Mouse (Mus musculus) embryo, embryonic 11 days (tissue): ENCODE data around the gene Acot1.
"Not testable (repeated sequence)": the region's sequence is repeated elsewhere in the genome, so short reads cannot be mapped to it uniquely, and the experiment has no call there.

Experiments
- DNase-seq: peaks from one replicate; pipeline ENCODE4 v3.0.0-alpha.2; 2015

The Acot1 gene

DNA sequence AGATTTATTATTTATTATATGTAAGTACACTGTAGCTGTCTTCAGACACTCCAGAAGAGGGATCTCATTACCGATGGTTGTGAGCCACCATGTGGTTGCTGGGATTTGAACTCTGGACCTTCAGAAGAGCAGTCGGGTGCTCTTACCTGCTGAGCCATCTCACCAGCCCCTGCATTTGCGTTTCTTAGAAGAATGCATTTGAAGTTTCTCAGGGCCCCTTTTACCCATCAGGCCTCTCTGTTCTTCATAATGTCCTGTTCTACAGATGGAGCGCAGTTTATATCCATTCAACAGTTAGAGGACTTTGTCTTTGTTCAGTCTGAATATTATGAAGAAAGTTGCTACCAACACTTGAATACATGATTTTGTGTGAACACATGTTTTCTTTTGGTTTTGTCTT lies 13.0 kb downstream of the Acot1 start:
- not testable (repeated sequence) for DNase-seq

DNA sequence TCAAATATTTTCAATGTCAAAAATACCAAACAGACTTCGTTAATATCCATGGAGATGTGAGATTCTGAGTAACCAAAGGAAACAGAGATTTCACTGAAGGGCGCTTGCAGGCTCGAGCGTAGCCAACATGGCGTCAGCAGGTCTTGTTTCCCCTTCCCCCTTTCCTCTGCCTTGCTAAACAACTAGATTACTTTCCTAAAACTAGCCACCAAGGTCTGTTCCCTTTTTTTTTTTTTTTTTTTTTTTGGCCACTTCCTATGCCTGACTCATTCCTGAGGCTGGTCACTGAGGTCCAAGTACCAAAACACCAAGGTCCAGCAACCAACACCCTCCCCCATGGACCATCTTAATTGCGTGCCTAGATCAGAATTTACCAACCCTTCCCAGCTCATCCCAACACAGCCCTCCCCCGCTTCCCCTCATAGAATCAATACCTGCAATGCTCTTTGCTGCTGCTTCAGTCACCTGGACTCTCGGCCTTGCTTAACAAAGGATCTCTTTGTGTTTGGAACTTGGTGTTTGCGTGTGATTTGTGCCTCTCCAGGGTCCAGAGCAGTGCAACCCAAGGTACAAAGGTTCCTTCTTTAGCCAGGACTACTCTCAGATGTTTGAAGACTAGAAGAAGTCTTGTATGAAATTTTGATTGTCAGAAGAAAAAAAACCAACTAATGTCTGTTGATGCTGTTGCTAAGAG lies 13.9 kb downstream of the Acot1 start:
- no peak for DNase-seq

DNA sequence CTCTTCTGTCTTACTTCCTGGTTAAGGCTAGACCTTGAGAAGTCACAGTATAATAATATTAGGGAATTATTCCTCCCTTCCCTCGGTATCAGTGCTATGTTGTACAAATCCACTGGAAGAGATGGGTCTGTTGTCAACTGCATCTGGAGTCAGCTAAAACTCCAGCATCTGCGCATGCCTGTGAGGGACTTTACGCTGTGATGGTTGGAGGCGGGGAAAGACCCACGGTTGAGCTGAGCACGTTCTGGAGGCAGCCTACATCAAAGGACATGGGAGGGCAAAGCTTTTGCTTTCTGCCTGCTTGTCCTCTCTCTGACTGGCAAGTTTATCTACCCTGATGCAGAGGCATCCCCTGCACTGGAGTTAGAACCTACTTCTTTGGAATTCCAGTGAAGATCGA lies 16.6 kb downstream of the Acot1 start:
- no peak for DNase-seq

DNA sequence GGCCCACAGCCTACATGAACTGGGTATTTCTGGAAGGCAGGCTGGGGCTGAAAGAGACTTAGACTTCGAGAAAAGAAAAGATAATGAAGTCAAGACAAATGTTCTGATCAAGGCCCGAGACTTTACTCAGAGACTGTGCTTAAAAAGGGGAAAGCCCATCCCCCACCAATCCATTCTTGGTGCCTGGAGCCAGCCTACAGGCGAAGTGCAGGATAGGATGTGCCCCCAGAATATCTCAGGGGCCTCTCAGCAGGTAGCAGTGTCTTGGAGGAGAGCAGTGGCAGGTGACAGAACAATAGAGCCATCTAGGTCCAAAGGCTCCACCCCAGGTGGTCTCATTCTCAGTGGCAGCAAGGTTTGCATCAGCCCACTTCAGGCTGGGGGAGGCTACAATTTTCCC lies 19.0 kb downstream of the Acot1 start:
- not testable (repeated sequence) for DNase-seq

DNA sequence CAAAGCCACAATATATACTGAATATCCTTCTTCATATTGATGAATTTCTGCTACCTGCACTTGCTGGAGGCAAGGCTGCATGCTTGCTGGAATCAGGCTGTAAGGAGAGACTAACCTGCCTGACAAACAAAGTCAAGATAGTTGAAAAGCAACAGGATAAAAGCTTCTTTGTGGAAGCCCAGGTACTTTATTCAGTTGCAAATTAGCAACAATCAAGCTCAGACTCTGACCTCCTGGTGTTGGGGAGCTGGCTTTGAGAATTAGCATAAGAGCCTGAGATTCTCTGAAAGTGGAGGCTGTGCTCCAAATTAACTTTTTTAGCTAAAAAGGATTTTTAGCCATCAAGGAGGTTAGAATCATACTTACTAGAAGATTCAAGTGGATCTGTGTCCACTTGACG lies 19.8 kb downstream of the Acot1 start:
- not testable (repeated sequence) for DNase-seq

DNA sequence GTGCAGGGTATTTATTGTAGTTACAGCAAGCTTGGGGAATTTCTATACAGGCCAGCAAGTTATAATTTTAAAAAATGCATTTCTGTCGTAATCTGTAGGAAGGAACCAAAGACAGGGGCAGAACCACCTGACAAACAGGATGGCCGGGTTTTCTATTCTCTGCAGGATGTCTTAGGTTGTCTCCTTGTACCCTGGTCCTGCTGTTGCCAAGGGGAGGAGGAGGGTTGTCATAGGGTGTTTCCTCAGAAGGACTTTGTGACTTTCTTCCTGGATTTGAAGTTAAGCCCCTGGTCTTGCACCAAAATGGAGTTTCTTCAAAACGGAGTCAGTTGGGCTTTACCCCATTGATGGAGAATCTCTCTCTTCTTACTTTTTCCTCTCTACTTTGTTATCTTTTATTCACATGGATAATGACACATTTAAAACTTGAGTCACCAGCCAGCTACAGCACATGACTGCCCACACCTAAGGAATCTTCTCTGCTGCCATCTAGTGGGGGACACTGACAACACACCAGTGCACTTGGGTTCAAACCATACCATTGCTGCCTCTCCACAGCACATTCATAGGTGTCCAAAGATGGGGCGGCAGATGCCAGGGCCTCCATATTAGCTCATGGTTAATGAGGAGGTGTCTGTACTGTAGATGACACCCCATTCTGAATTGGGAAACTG lies 21.5 kb downstream of the Acot1 start:
- DNase-seq, result peak; percentile 86

DNA sequence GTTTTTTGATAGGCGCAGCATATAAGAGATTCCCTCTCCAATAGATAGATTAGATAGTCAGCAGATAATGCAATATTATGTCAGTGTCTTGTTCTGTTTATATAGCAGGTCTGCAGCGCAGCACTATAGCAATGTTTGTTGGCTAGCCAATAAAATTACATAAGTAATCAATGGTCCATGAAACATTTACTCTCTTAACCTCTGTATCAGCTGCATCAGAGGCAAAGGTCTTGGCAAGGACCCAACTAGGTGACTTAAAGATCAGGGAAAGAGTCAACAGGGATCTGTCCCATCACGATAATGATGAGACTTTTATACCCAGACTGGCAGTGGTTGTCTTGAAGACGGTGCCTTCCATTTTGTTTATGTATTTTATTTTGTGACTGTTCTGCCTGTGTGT lies 23.6 kb downstream of the Acot1 start:
- no peak for DNase-seq

DNA sequence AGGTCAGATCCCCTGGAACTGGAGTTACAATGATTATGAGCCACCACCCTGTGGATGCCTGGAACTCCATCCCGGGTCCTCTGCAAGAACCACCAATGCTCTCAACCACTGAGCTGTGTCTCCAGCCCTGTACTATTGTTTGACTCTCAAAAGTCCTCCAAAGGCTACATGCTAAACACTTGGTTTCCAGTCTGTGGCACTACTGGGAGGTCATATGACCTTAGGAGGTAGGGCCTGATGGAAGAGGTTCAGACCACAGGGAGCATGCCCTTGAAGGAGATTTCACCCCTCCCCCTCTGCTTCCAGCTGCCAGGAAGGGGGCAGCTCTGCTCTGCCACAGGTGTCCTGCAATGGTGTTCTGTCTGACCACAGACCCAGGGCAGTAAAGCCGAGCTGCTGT lies 24.0 kb downstream of the Acot1 start:
- DNase-seq, result not testable (repeated sequence)

DNA sequence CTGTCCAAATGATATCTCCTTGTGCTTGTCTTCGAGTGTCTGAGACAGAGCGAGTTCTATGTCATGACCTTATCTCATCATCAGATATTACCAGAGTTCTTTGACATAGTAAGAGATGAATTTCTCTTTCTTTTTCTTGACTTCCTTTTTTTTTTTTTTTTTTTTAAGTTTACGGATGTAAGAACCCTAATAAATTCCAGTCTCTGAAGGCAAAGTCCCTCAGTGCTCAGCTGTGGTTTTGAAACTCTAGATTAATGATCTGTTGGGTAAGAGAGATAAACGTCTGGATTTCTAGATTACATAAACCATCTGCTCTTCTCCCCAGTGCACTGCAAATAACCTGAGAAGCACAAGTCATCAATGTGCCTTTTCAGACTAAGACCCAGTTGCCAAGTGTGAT lies 24.8 kb downstream of the Acot1 start:
- DNase-seq, result no peak

DNA sequence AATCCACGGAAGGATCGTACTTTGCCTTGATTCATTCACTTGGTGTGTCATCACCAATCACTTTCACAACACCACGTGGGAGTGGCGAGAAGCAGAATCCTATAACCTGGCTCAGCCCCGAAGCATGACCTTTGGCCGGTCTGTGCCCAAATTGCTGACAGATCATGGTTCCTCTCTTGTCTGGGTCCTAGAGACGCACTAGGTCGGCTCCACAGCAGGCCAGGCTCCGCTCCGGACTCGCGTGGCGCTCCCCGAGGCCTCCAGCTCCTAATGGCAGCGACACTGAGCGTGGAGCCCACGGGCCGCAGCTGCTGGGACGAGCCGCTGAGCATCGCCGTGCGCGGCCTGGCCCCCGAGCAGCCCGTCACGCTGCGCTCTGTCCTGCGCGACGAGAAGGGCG lies 29.0 kb downstream of the Acot1 start, which contains the start of gene Acot4:
TSS of gene Acot4 (plus strand) at position 139 of the 400 bp plus-strand sequence.
- DNase-seq, result peak; percentile 47

DNA sequence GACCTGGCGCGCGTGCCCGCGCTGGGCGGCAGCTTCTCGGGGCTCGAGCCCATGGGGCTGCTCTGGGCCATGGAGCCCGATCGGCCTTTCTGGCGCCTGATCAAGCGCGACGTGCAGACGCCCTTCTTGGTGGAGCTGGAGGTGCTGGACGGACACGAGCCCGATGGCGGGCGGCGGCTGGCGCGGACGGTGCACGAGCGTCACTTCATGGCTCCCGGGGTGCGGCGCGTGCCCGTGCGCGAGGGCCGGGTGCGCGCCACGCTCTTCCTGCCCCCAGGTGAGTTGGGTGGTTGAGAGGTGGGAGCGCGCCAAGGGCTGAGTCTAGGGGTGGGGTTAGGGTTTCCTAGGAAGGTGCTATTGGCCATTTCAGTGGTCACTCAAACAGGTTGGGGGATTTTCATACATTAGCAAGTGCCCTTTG lies 29.4 kb downstream of the Acot1 start, which contains the start of gene Gm49366:
TSS of gene Gm49366 (plus strand) at position 245 of the 421 bp plus-strand sequence.
- DNase-seq, result peak; percentile 25

DNA sequence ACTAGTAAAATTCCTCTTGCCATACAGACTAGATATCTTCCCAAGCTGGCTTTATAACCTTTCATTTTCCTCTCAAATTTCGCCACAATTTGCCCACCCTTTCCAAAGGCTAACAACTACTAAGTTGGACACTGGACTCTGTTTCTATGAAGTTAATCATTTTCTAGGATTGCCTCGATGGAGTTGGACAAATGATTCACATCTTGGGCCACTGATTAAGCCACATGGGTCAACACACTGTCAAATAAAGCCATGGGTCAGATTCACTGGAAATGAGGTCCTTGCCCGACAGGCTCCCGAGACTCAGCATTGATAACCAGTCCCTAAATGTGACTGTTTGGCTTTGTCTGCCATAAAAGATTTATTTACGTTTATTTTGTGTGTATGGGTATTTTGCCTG lies 33.0 kb downstream of the Acot1 start:
- DNase-seq, result no peak

DNA sequence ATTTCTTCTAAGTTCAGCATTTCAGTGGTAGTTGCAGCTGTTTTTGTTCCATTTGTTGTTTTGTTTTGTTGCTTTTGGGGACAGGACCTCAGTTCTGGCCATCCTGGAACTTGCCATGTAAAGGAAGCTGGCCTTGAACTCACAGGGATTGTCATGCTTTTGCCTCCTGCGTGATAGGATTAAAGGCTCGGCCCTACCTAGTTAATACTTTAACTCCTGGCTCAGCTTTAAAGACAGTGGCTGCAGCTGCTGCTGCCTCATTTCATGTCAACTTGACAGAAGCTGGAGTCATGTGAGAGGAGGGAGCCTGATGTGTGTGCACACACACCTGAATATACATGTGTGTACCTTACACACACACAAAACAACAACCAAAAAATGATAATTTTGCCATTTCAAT lies 34.8 kb downstream of the Acot1 start:
- no peak for DNase-seq

DNA sequence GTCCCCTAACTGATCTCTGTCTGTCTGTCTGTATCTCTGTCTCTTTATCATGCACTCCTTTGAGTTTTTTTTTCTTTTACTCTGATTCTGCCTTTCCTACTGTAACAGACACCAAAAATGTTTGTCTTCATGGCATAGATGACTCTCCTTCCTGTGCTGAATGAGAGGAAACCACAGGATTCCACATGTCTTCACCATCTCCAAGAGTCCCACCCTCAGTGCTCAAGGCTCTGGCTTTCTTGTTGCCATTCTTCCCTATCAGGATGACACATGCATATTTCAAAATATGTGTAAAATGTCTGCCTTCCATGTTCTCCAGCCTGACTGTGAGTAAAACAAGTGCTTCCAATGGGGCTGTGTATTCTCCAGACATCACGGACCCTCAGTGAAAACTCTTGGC lies 37.6 kb downstream of the Acot1 start:
- DNase-seq, result no peak

DNA sequence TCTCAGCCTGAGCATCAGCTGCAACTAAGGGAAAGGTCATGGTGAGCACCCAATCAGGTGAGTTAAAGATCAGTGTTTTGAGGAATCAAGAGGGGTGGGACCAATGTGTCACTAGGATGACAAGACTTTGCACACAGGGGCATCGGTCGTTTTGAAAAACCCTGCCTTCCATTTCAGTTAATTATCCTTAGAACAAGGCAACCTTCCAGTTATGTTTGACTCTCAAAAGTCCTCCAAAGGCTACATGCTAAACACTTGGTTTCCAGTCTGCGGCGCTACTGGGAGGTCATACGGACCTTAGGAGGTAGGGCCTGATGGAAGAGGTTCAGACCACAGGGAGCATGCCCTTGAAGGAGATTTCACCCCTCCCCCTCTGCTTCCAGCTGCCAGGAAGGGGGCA lies 41.5 kb downstream of the Acot1 start:
- DNase-seq, result not testable (repeated sequence)

DNA sequence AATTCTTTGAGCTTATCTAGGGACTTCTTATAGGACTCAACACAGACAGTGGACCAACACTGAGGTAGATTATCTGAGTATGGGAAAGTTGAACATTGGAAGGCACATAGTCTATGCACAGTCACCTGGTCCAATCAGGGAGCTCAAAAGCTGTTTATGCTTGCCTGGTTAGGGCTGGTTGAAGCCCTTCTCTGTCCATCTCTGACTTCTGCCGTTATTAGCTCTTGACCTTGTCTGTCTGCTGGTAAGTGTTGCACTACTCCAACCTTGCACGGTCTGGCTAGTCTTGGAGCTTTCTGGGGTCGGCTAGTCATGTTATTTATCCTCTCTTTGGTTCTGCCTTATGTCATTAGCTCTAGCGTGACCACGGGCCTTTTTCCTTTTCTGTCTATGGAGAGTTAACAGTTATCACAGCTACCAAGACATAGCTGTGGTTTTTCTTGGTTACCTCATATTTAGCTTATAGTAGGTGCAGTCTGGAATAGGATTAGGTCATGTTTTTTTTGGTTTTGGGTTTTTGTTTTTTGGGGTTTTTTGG lies 42.7 kb downstream of the Acot1 start, which contains the start of gene Acot3:
TSS of gene Acot3 (plus strand) at position 208 of the 538 bp plus-strand sequence.
- DNase-seq, result no peak

DNA sequence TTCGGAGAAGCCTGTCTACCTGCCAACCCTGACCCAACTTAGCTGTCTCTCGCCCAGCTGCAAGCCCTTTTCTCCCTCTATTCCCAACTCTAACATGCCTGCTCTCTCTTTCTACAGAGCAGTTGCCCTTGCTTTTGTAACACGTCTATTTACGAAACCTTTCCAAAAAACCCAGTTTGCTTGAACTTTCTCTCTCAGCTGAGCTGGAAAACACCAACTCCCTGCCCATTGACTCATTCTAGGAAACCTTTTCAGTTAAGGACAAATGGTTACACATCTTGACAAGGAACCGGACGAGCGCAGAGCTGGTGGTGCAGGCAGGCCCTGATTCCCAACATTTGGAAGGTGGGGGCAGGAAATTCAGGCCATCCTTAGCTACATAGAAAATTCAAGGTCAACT lies 43.3 kb downstream of the Acot1 start:
- DNase-seq, result no peak

DNA sequence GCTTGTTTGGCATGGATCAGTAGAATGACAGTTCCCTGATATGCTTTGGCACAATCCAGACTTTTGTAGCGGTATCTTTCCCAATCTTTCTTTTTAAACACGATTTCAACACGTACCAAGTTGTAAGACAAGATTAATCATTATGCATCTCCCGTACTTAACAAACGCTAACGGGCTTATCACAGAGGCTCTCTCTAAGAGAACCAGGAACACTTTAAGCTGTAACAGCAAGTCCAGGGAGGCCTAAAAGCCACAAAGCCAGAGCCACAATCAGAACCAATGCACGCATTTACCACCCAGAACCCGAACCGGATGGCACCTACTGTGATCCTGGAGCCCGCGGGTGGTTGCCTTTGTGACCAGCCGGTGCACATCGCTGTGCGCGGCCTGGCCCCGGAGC lies 43.9 kb downstream of the Acot1 start:
- no peak for DNase-seq

DNA sequence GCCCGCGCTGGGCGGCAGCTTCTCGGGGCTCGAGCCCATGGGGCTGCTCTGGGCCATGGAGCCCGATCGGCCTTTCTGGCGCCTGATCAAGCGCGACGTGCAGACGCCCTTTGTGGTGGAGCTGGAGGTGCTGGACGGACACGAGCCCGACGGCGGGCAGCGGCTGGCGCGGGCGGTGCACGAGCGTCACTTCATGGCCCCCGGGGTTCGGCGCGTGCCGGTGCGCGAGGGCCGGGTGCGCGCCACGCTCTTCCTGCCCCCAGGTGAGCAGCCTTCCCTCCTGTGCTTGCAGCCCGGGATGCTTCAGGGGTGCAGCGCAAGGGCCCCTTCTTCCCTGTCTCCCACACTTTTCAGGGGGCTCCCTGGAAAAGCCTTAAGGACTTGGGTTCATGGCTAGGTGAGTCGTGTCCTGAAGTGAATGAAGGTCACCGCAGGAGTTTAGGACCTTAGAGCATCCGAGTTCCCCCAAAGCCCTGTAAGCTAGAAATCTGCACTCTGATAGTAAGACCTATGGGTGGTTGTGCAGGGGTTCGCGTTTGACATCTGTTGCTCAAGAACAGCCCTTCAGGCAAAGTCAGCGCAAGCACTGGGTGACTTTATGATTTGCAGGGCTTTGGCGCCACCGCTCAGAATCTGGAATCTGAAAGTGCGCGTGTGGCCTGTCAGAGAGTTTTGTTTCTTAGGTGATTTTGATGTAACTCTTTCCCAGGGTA lies 44.5 kb downstream of the Acot1 start:
- peak; percentile 61 for DNase-seq

DNA sequence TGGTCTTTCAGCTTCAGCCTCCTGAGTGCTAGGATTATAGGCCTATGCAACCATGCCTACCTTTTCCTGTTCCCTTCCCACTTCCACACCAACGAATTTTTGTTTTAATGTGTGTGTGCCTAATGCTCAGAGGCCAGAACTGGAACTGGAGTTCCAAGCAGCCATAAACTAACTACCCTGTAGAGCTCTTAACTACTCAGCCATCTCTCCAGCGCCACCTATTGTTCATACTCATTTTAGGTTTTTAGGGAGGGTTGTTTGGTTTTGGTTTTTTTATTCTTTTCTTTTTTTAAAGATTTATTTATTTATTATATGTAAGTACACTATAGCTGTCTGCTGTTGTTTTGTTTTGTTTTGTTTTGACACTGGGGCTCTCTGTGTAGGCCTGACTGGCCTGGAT lies 51.7 kb downstream of the Acot1 start:
- peak; percentile 34 for DNase-seq

DNA sequence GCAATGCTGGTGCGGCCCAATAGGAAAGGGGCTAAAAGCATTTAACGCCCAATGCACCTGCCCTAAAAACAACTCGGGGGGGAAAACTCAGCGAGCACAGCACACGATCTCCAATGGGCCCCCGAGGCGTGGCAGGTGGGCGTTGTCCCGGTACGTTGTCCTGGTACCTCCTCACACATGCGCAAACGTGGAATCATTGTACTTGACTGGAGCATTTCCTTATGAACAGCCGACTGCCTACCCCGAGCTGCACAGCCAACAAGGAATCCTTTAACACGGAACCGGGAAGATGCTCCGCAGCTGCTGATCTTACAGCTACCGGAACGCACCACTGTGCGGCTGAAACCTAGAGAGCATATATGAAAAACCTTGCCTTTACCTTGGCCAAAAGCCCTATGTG lies 53.0 kb downstream of the Acot1 start:
- DNase-seq, result no peak

DNA sequence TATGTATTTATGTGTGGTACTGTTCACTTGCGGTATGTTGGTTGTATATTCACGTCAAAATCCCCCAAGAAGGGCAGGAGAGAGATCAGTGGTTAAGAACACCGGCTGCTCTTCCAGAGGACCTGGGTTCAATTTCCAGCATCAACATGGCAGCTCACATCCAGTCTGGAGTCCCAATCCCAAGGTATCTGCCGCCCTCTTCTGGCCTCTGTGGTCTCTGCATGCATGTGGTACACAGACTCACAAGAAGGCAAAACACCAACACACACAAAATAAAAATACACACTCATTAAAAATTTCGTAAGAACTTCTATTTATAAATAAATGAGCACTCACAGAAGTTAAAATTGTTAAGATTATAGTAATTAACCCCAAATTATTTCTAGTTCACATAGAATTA lies 53.9 kb downstream of the Acot1 start:
- no peak for DNase-seq

DNA sequence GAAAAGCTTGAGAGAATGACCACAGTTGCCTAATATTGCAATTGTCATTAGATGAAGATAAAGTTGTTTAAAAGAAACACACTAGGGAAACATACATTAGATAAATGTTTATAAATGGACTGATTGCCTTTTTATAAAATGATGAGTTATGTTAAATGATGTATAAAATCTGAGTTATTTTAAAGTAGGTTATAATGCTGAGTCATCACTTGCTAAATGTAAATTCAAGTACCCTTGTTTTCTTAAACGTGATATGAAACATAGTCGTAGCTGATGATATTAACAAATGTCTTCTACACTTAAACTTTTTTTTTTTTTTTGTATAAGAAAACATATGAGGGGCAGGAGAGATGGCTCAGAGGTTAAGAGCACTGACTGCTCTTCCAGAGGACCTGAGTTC lies 54.5 kb downstream of the Acot1 start:
- DNase-seq, result no peak

DNA sequence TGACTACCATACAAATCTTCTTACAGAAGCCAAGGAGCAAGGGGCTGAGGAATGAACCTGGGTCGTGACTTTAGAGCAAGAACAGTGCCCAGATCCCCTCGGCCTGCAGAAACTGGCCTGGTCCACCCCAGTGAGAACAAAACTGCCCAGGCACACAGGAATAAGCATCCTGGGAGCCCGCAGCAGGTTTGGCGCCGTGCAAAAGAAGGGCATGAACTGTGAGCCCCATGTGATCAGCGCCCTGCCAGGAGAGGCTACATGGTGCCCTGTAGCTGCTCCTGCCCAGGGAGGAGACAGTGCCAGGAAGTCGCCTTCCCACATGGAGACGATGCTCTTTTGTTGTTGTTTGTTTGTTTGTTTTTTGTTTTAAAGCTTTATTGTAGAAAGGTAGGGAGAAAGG lies 55.3 kb downstream of the Acot1 start:
- DNase-seq, result no peak
